ENCODE assay signal across 19 mouse cellular contexts in genomic region chr6:72078178-72078577, GRCm38 (mm10).
"Had no signal": no experiment of that assay in that cellular context is flagged by ENCODE, and none has a peak within 500 bp of the region (broad histone marks: within the 10 kb centered on the region; RNA-seq: fewer than 3 reads in every experiment).

No protein-coding gene starts in this region.

- DNase-seq: lung, adult 18-20 months; lung, embryonic 14.5 days; lung, postnatal 10 days; lung, postnatal 4 days; midbrain, embryonic 14.5 days; retina, postnatal 1 day; right cerebral cortex, adult 18-20 months; right cerebral cortex, postnatal 25 days; right cerebral cortex, postnatal 4 days; spleen, adult 18-20 months; thymus, adult 2 months; thymus, postnatal 25 days; thymus, postnatal 4 days had no signal

- H3K4me3 ChIP-seq: midbrain, embryonic 10.5 days; midbrain, embryonic 12.5 days; myocyte; neural tube, embryonic 13.5 days; neural tube, embryonic 15.5 days had no signal

- H3K9ac ChIP-seq: lung, embryonic 14.5 days; midbrain, embryonic 12.5 days; neural tube, embryonic 13.5 days; neural tube, embryonic 15.5 days had no signal

- ATAC-seq: midbrain, embryonic 16.5 days had no signal

- H3K9me3 ChIP-seq: neural tube, embryonic 13.5 days; neural tube, embryonic 15.5 days had no signal

- H3K4me1 ChIP-seq: midbrain, embryonic 10.5 days; midbrain, embryonic 12.5 days; neural tube, embryonic 13.5 days; neural tube, embryonic 15.5 days had no signal

- H3K36me3 ChIP-seq: midbrain, embryonic 10.5 days; midbrain, embryonic 12.5 days; neural tube, embryonic 13.5 days; neural tube, embryonic 15.5 days had no signal

- H3K4me2 ChIP-seq: lung, embryonic 14.5 days; midbrain, embryonic 12.5 days; neural tube, embryonic 13.5 days; neural tube, embryonic 15.5 days had no signal

- H3K27me3 ChIP-seq: midbrain, embryonic 12.5 days; neural tube, embryonic 13.5 days; neural tube, embryonic 15.5 days had no signal

- H3K27ac ChIP-seq: midbrain, embryonic 10.5 days; midbrain, embryonic 12.5 days; neural tube, embryonic 13.5 days; neural tube, embryonic 15.5 days had no signal
